Mouse (Mus musculus) embryonic facial prominence, embryonic 15.5 days (tissue): ENCODE data around the gene Gm20388. TPM values are rescaled to one million over a fixed set of nuclear protein-coding genes. Genes with fewer than 3 reads are reported as not detected.

Experiments
- ATAC-seq: fragments of 200-750 bp; cut with Nextera tagmentation; 2 replicates; pipeline ENCODE4 v1.8.0; 2017; ENCODE audit warnings: low read depth, moderate TSS enrichment; ENCODE audit not compliant: insufficient number of reproducible peaks, low FRiP score, low TSS enrichment
- H3K27ac ChIP-seq: fragments of 300-500 bp; sonication (generic); replicated peaks from 2 replicates; pipeline ENCODE4 v1.5.1; 2015; ENCODE audit warnings: mild to moderate bottlenecking, inconsistent platforms
- H3K27me3 ChIP-seq: fragments of 300-500 bp; sonication (generic); 2 replicates; pipeline ENCODE4 v1.6.1; 2015; ENCODE audit warnings: inconsistent platforms
- H3K36me3 ChIP-seq: fragments of 300-500 bp; sonication (generic); 2 replicates; pipeline ENCODE4 v1.6.1; 2015; ENCODE audit warnings: mild to moderate bottlenecking, inconsistent platforms
- H3K4me1 ChIP-seq: fragments of 300-500 bp; sonication (generic); 2 replicates; pipeline ENCODE4 v1.6.1; 2015; ENCODE audit warnings: inconsistent platforms
- H3K4me2 ChIP-seq: fragments of 300-500 bp; sonication (generic); replicated peaks from 2 replicates; pipeline ENCODE4 v1.6.1; 2015; ENCODE audit warnings: mild to moderate bottlenecking, inconsistent platforms
- H3K4me3 ChIP-seq: fragments of 300-500 bp; sonication (generic); replicated peaks from 2 replicates; pipeline ENCODE4 v1.5.1; 2015; ENCODE audit warnings: mild to moderate bottlenecking, inconsistent platforms
- H3K9ac ChIP-seq: fragments of 300-500 bp; sonication (generic); 2 replicates; pipeline ENCODE4 v1.6.1; 2015; ENCODE audit warnings: inconsistent platforms
- H3K9me3 ChIP-seq: fragments of 300-500 bp; sonication (generic); replicated peaks from 2 replicates; pipeline ENCODE4 v1.6.1; 2016; ENCODE audit warnings: inconsistent platforms
- WGBS: fragments of 180-500 bp; shearing (Covaris S2); methylation state at CpG from one replicate; pipeline ENCODE4 v1.1.7; 2015; 5-methylcytosine and 5-hydroxymethylcytosine counted together
- polyA plus RNA-seq: library from polyadenylated mRNA; unstranded; fragments of >200 nt; fragmentation: Nextera tagmentation; extraction: Ambion mirVana; gene quantifications from 2 replicates; pipeline ENCODE4 v1.2.1, GENCODE M21; 2015

The Gm20388 gene
- polyA plus RNA-seq, 1 experiment from 2014 or later, result 8.0 TPM

DNA sequence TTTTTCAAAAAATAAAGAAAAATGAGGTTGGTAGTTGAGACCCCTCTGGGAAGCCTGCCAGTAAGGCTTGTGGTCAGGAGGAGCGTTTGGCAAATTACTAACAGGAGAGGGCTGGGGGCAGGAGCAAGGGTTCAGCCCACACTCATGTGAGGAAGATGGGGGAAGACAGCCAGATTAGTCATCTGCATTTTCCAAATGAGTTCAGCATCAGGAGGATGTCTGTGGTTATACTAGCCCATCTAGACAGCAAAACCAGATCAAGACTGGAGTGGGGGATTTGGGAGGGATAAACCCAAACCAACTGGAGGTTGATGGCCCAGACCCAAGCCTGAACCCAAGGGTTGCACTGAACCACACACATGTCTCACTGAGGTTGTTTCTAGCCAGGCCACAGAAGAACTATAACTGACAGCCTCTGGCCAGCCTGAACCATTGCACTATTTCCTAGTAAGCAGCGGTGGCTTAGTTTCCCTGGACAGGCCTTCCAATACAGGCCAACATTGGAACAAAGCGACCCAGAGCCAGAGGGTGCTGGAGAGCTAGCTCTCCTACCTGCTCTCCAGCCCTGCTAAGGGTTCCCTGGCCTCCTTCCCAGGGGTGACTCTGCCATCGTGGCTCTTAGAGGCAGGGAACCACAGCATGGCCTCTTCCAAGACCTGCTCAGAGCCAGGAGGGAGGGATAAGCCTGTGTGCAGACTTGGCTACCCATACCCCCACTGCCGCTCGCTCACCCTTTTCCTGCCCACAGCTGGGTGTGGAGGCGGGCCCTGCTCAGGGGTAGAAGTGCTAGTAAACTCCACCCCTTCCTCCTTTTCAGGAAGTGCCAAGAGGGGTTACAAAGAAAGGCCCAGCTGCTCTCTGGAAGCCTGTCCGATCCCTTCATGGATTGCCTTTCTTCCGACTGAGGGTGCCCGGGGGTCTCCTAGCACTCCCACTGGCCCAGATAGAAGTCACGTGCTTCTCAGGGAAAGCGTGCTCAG is 2645.7 kb downstream of the Gm20388 start:
- H3K9ac ChIP-seq, result no peak overlapping the region
- no peak overlapping the region for H3K4me3 ChIP-seq
- H3K36me3 ChIP-seq, result no peaks in the 10 kb centered on the region
- ATAC-seq, result peak; percentile 75
- H3K27me3 ChIP-seq, result no peaks in the 10 kb centered on the region
- peak overlapping the region; percentile 7; the same call in 1 of the 2 replicates for H3K4me2 ChIP-seq
- 48% methylated on average over 12 of the region's 12 CpGs for WGBS
- peaks cover 43% of the 10 kb centered on the region for H3K4me1 ChIP-seq
- H3K27ac ChIP-seq, result peak overlapping the region; percentile 86
- no peaks in the 10 kb centered on the region for H3K9me3 ChIP-seq

DNA sequence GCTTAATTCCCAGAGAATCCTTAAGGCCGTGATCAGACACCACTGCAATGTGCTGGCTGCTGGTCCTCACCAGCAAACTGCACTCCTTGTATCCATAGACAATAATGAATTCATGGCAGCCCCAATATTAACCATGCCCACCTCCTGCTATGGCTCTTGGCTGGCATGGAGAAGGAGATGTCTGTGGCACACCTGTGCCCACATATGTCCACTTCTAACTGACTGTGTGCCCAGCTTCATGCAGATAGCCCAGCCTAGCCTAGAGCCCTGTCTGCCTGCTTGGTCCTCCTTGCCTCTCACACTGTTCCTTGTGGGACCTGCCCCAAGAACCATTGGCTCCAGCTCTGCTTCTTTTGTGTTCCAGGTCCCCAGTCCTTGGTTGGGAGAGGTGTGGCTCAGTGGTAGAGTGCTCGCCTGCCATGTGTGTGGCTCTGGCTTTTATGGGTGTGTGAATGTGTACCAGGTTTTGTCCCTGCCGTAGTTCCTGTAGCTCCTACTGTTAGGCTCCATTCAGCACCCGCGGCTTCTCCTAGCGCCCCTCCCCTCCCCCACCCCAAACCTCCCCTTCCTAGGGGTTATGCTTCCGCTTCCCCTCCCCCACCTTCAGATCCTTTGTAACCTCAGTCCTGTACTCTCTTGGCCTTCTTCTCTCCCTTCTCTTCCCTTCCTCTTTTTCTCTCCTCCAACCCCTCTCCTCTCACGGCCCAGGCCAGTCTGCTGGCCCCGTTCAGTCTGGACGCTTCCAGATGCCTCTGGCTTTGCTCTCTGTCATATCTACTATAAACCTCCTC is 2646.8 kb downstream of the Gm20388 start:
- Histone ChIP-seq H3K9ac (no peak overlapping the region), H3K27ac (peak overlapping the region; percentile 86; the same call in 1 of the 2 replicates), H3K4me3 (no peak overlapping the region), H3K27me3 (no peaks in the 10 kb centered on the region), H3K4me1 (peaks cover 36% of the 10 kb centered on the region), H3K9me3 (no peaks in the 10 kb centered on the region), H3K36me3 (no peaks in the 10 kb centered on the region), H3K4me2 (no peak overlapping the region)
- 41% methylated on average over 10 of the region's 10 CpGs for WGBS
- no peak for ATAC-seq

DNA sequence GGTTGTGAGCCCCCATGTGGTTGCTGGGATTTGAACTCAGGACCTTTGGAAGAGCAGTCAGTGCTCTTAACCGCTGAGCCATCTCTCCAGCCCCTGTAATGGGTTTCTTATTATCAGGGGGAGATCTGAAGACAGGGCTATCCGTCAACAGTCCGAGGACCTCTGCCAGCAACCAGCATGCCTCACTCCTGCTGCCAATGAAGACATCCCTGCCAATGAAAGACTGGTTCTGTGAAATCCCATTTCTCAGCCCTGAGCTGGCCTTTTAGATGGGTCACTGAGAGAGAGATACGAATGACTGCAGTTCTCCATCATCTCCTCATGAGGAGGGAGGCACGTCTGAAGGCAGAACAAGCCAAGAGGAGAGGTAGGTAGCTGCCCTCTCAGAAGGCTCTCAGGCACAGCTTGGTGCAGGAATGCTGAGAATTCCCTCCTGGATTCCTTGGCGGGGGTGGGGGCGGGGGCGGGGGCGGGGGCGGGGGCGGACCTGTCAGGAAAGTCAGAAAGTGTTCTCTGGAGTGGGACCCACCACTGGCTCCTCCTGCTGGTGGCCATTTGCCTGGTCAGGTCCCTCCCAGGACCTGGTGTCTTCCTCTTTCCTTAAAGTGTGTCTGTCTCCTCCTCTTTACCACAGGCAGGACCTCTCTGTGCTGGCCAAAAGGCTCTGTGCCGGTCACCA is 2648.2 kb downstream of the Gm20388 start:
- H3K27ac ChIP-seq, result no peak overlapping the region
- H3K27me3 ChIP-seq, result no peaks in the 10 kb centered on the region
- H3K9ac ChIP-seq, result no peak overlapping the region
- WGBS, result 15% methylated on average over 12 of the region's 12 CpGs
- no peak for ATAC-seq
- peaks cover 36% of the 10 kb centered on the region for H3K4me1 ChIP-seq
- no peak overlapping the region for H3K4me2 ChIP-seq
- H3K9me3 ChIP-seq, result no peaks in the 10 kb centered on the region
- no peaks in the 10 kb centered on the region for H3K36me3 ChIP-seq
- H3K4me3 ChIP-seq, result no peak overlapping the region

DNA sequence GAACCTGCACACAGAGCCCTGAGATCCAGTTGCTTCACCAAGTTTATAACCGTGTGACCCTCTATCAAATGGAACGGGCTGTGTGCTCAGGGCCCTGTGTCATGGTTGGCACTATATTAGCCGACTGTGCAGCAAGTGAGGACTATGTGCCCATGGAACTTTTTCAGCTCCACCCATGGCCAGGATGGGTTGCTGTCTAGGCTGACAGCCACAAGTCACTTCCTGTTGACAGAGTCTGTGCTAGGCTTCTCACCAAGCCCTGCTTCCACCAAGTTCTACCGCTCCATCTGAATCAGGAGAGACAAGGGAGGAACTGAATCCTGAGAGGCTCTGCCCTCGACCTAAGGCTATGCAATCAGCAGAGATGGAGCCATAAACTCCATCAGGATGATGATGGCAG is 2650.6 kb downstream of the Gm20388 start:
- H3K36me3 ChIP-seq, result no peaks in the 10 kb centered on the region
- no peak overlapping the region for H3K4me2 ChIP-seq
- no peak overlapping the region for H3K27ac ChIP-seq
- 76% methylated on average over 5 of the region's 5 CpGs for WGBS
- no peak for ATAC-seq
- no peak overlapping the region for H3K4me3 ChIP-seq
- no peaks in the 10 kb centered on the region for H3K9me3 ChIP-seq
- H3K4me1 ChIP-seq, result peaks cover 23% of the 10 kb centered on the region
- H3K9ac ChIP-seq, result no peak overlapping the region
- no peaks in the 10 kb centered on the region for H3K27me3 ChIP-seq

DNA sequence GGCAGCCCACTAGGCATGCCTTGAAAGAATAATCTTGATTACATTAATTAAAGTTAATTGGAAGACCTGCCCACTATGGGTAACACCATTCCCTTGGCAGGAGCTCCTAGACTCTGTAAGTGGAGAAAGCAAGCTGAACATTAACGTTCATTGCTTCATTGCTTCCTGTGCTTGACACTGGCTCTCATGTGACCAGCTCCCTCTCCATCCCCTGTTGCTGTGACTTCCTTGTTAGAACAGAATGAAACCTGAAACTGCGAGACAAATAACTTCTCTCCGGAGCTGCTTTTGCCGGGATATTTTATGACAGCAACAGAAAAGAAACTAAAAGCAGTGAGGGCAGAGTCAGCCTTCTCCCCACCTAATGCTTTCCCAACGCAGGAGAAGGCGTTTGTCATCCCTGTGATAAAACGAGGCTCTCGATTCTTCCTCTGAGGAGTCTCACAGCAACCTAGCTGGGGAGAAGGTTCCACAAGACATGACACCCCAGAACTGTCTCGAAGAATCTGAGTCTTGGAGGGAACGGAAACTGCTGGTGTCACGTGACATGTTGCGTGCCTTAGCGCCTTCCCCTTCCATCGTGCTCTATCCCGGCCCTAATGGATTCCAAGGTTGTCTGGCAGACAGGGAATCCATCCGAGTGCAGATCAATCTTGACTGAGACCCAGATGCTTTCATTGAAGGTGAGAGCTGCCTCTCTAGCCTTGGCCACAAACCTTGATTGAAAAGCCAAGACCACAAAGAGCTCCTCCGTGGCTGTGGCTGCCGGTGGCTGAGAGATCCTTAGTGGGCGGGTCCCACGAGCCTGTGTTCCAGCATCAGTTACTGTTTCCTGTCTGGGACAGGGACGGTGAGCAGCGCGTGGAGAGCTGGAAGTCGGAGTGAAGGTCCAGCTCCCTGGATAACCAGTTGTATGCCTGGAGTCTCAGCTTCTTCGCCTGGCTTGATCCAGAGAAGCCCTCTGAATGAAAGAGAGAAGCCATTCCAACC is 2654.0 kb downstream of the Gm20388 start:
- H3K4me3 ChIP-seq, result no peak overlapping the region
- H3K27ac ChIP-seq, result 0 out of 2 replicates have a peak overlapping the region, but pooled peaks have one; percentile 17
- 76% methylated on average over 25 of the region's 25 CpGs for WGBS
- peaks cover 22% of the 10 kb centered on the region for H3K4me1 ChIP-seq
- no peaks in the 10 kb centered on the region for H3K27me3 ChIP-seq
- H3K9ac ChIP-seq, result no peak overlapping the region
- no peak overlapping the region for H3K4me2 ChIP-seq
- H3K9me3 ChIP-seq, result no peaks in the 10 kb centered on the region
- ATAC-seq, result no peak
- peaks cover 4% of the 10 kb centered on the region for H3K36me3 ChIP-seq

DNA sequence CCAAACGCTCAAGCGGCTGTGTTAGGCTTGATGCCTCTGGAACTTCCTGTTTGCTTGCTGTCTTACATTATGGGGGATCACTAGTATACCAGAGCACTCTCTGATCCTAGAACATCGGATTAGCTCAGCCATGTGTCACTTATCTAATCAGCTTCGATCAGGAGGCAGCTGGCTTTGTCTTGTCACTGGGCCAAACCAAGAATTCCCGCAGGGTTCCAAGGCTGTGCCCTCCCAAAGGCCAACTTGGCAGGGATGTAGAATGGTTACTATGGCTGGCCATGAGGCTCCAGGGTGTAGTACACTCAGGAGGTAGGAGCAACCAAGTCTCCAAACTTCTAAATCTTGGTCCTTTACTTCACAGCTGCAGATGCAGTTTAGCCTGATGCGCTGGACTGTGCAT is 2656.1 kb downstream of the Gm20388 start:
- Histone ChIP-seq H3K4me3 (peak overlapping the region; percentile 88), H3K9ac (0 out of 2 replicates have a peak overlapping the region, but pooled peaks have one; percentile 85), H3K9me3 (no peaks in the 10 kb centered on the region), H3K4me2 (peak overlapping the region; percentile 75), H3K36me3 (peaks cover 25% of the 10 kb centered on the region), H3K27me3 (no peaks in the 10 kb centered on the region), H3K4me1 (peaks cover 24% of the 10 kb centered on the region), H3K27ac (peak overlapping the region; percentile 96)
- no peak for ATAC-seq
- 22% methylated on average over 6 of the region's 6 CpGs for WGBS

DNA sequence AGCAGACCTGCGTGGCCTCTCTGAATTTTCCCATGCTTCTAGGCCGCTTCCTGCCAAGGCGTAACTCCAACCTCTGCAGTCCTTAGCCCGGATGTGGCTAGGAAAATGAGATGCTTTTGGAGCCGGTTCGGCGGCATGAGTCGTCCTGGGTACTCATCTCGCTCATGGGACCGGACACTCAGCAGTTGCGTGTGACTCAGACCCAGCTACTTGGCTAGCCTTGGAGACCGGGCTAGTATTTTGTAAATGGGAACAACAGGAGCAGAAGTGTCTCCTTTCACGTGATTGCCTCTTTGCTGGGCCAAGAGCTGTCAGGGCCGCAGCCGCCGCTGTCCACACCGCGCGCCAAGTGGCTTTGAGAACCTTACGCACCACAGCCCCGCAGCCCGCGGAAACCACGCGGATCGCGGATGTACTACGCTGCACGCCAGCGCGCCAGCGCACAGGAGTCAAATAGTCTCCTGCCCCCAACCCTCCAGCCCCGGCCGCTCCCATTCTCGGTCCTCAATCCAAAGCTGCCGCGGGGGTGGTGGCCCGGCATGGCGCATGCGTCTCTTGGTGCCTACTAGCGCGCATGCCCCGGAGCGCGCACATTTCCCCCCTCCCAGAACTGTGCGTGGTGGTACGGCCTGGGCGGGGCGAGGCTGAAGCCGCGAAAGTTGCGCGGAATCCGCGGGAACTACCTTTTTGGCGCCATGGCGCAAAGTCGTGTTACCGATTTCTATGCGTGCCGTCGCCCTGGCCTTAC is 2656.9 kb downstream of the Gm20388 start, which contains the start of gene Cdt1:
Gene Cdt1 (plus strand): TSS at position 655 of the 748 bp plus-strand sequence.
- H3K9ac ChIP-seq, result peak within 1 kb of the TSS; percentile 85
- peak; percentile 96 for ATAC-seq
- H3K4me3 ChIP-seq, result peak within 1 kb of the TSS; percentile 88
- no peaks in the 10 kb centered on the region for H3K27me3 ChIP-seq
- peak within 1 kb of the TSS; percentile 96 for H3K27ac ChIP-seq
- H3K36me3 ChIP-seq, result peaks cover 33% of the 10 kb centered on the region
- peak within 1 kb of the TSS; percentile 75 for H3K4me2 ChIP-seq
- peaks cover 24% of the 10 kb centered on the region for H3K4me1 ChIP-seq
- no peaks in the 10 kb centered on the region for H3K9me3 ChIP-seq
- under 1% methylated on average over 62 of the region's 62 CpGs for WGBS

DNA sequence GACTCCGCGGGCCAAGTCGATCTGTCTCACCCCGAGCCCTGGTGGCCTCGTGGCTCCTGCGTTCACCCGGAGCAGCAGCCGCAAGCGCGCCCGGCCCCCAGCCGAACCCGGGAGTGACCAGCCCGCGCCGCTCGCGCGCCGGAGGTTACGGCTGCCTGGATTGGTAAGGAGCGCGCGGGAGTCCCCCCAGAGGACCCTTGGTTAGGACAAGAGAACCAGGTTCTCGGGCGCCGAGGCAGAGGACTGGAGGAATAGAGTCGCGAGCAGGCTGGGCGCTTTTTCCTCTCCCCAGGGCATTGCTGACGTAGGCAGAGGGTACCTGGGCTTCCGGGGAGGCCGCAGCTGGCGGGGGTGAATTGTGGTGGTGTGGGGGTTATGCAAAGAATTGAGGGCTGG is 2657.5 kb downstream of the Gm20388 start:
- Histone ChIP-seq H3K4me2 (peak overlapping the region; percentile 75), H3K36me3 (peaks cover 39% of the 10 kb centered on the region), H3K27me3 (no peaks in the 10 kb centered on the region), H3K9me3 (no peaks in the 10 kb centered on the region), H3K9ac (peak overlapping the region; percentile 85), H3K27ac (peak overlapping the region; percentile 96), H3K4me1 (peaks cover 24% of the 10 kb centered on the region), H3K4me3 (peak overlapping the region; percentile 88)
- ATAC-seq, result peak; percentile 7; the same call in 1 of the 2 replicates
- WGBS, result under 1% methylated on average over 34 of the region's 34 CpGs

DNA sequence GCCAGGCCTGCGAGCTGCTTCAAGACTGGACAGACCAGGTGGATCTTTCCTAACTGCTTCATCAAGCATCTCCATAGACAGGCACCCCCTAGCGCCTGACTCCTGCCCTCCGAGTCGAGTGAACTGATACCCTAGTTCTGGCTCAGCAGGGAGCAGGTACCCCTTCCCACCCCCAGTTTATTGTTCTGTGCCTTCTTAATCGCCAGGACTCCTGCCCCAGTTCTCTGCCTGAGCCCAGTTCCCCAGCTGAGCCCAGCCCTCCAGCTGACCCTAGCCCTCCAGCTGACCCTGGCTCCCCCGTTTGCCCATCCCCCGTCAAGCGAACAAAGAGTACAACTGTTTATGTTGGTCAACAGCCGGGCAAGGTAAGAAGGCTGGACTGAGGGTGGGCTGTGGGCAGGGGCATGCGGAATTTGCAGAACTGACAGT is 2658.3 kb downstream of the Gm20388 start:
- H3K27ac ChIP-seq, result 0 out of 2 replicates have a peak overlapping the region, but pooled peaks have one; percentile 7
- no peak for ATAC-seq
- peak overlapping the region; percentile 28 for H3K9ac ChIP-seq
- peaks cover 24% of the 10 kb centered on the region for H3K4me1 ChIP-seq
- H3K36me3 ChIP-seq, result peaks cover 44% of the 10 kb centered on the region
- no peaks in the 10 kb centered on the region for H3K9me3 ChIP-seq
- peak overlapping the region; percentile 88 for H3K4me3 ChIP-seq
- no peaks in the 10 kb centered on the region for H3K27me3 ChIP-seq
- 12% methylated on average over 10 of the region's 10 CpGs for WGBS
- peak overlapping the region; percentile 75 for H3K4me2 ChIP-seq
